Mouse (Mus musculus): Measurements from ENCODE around the gene Cyfip1.

- no peak for TF ChIP-seq CTCF (IDR thresholded peaks at IDR 0.05)
- no peak for TF ChIP-seq POLR2A (IDR thresholded peaks at IDR 0.05; ENCODE audit: insufficient read depth, low read depth, low read length)
- no peak for TF ChIP-seq EP300 (IDR thresholded peaks at IDR 0.05; ENCODE audit: insufficient read depth, low read depth, low read length)
Observed at GRCm38 (mm10) chr7:55911371-55911770, 69.8 kb downstream of the Cyfip1 start.

All from heart, adult 2 months (tissue).